Comparison of ENCODE assay signal across 16 mouse cellular contexts in the genomic region with DNA sequence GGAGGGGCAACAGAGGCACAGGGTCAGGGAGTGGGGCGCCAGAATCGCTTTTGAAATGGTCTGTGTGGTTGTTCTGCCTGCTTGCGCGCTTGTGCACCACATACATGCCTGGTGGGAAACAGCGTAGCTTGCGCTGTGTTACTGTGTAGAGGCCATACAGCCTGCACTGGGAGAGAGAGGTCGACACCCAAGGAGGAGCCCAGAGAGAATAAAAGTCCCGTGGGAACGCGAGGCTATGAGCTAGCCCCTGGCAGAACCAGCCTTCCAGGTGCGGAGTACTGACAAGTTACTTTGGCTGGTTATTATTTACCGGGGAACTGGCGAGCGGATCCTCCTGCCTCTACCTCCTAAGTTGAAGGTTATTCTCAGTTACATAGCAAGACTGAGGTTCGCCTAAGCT.
"Had no signal": no experiment of that assay in that cellular context is flagged by ENCODE, and none has a peak within 500 bp of the region (broad histone marks: within the 10 kb centered on the region; RNA-seq: fewer than 3 reads in every experiment).

No protein-coding gene starts in this region.

- H3K36me3 ChIP-seq: lung, embryonic 15.5 days; midbrain, embryonic 12.5 days; neural tube, embryonic 12.5 days; stomach, embryonic 15.5 days had no signal

- H3K27ac ChIP-seq: lung, embryonic 15.5 days; macrophage; midbrain, embryonic 12.5 days; neural tube, embryonic 12.5 days; stomach, embryonic 15.5 days; stomach, postnatal 0 days had no signal

- ATAC-seq: lung, postnatal 0 days had no signal

- H3K4me3 ChIP-seq: lung, embryonic 15.5 days; midbrain, embryonic 12.5 days; neural tube, embryonic 12.5 days; stomach, embryonic 15.5 days had no signal

- H3K9me3 ChIP-seq: lung, embryonic 15.5 days; megakaryocyte, embryonic 14.5 days; midbrain, embryonic 12.5 days; neural tube, embryonic 12.5 days; stomach, embryonic 15.5 days had no signal

- DNase-seq: lung, adult 2 months; lung, postnatal 14 days; lung, postnatal 36 days; midbrain, embryonic 14.5 days; right cerebral cortex, postnatal 14 days; thymus, adult 2 months; thymus, postnatal 25 days; thymus, postnatal 4 days had no signal

- H3K4me2 ChIP-seq: lung, embryonic 15.5 days; midbrain, embryonic 12.5 days; neural tube, embryonic 12.5 days; stomach, embryonic 15.5 days had no signal

- H3K4me1 ChIP-seq: lung, embryonic 15.5 days; stomach, embryonic 15.5 days had no signal

- H3K9ac ChIP-seq: lung, embryonic 15.5 days; midbrain, embryonic 12.5 days; neural tube, embryonic 12.5 days; stomach, embryonic 15.5 days had no signal

- H3K27me3 ChIP-seq: lung, embryonic 15.5 days; megakaryocyte, embryonic 14.5 days; midbrain, embryonic 12.5 days; neural tube, embryonic 12.5 days; stomach, embryonic 15.5 days had no signal
